Mouse (Mus musculus) CD4-positive, CD25-positive, alpha-beta regulatory T cell, adult 4 months (primary cell): ENCODE measurements around the gene Klhl23. TPM values are rescaled to one million over a fixed set of nuclear protein-coding genes. Genes with fewer than 3 reads are reported as not detected.

Source experiments
- ATAC-seq: one replicate; pipeline ENCODE4 v1.8.0; 2017
- polyA plus RNA-seq, 2 experiments: library from polyadenylated mRNA; unstranded; fragments of 100-300 nt; shearing (Covaris generic); gene quantifications; one replicate each; pipeline ENCODE4 v1.2.1; 2017

Gene Klhl23
- polyA plus RNA-seq, 2 experiments from 2014 or later: 0.20 TPM; not detected in 1

- ATAC-seq: no peak
Observed at GRCm38 (mm10) chr2:69830116-69830515, 8.4 kb downstream of the Klhl23 start.

- no peak for ATAC-seq
Observed at GRCm38 (mm10) chr2:69837244-69837967, 15.7 kb downstream of the Klhl23 start.

- no peak for ATAC-seq
Observed at GRCm38 (mm10) chr2:69837996-69838395, 16.3 kb downstream of the Klhl23 start.

GRCm38 (mm10) chr2:69838707-69839106 lies 17.0 kb downstream of the Klhl23 start:
- ATAC-seq: no peak

GRCm38 (mm10) chr2:69840261-69840660 lies 18.5 kb downstream of the Klhl23 start:
- ATAC-seq: no peak

- no peak for ATAC-seq
Observed at GRCm38 (mm10) chr2:69849215-69849614, 27.5 kb downstream of the Klhl23 start.

- no peak for ATAC-seq
Observed at GRCm38 (mm10) chr2:69851427-69852058, 29.8 kb downstream of the Klhl23 start.

- ATAC-seq: no peak
Observed at GRCm38 (mm10) chr2:69856392-69856791, 34.6 kb downstream of the Klhl23 start.

- no peak for ATAC-seq
Observed at GRCm38 (mm10) chr2:69857882-69858281, 36.1 kb downstream of the Klhl23 start.

- peak; percentile 49 for ATAC-seq
Observed at GRCm38 (mm10) chr2:69860972-69861452, 39.3 kb downstream of the Klhl23 start.

GRCm38 (mm10) chr2:69861485-69862091 lies 39.8 kb downstream of the Klhl23 start, which contains the start of gene Ssb:
Gene Ssb (plus strand): TSS chr2:69861562.
- peak; percentile 84 for ATAC-seq

- peak; percentile 28 for ATAC-seq
Observed at GRCm38 (mm10) chr2:69862117-69862657, 40.4 kb downstream of the Klhl23 start.

- no peak for ATAC-seq
Observed at GRCm38 (mm10) chr2:69883990-69884391, 62.2 kb downstream of the Klhl23 start.

- ATAC-seq: no peak
Observed at GRCm38 (mm10) chr2:69884581-69884980, 62.8 kb downstream of the Klhl23 start.

GRCm38 (mm10) chr2:69885050-69885449 lies 63.3 kb downstream of the Klhl23 start:
- ATAC-seq: peak; percentile 3

GRCm38 (mm10) chr2:69885451-69886305 lies 63.9 kb downstream of the Klhl23 start, which contains the start of gene Mettl5:
Gene Mettl5 (minus strand): TSS chr2:69885615.
- peak; percentile 99 for ATAC-seq

Other genes with a start within 250 kb of the Klhl23 start
- gene Lrp2, start 235.9 kb upstream of the Klhl23 start, polyA plus RNA-seq: under 1 TPM in 1 of 2 experiments, not detected in 1; 0.01 TPM
- 1 to 10 TPM in 1 of 2 experiments, under 1 TPM in 1; 0.91 to 2.3 TPM for gene Bbs5, start 174.8 kb upstream of the Klhl23 start, polyA plus RNA-seq
- under 1 TPM in 1 of 2 experiments, not detected in 1; 0.12 TPM for gene Klhl41, start 151.8 kb upstream of the Klhl23 start, polyA plus RNA-seq
- gene Fastkd1, start 108.4 kb upstream of the Klhl23 start, polyA plus RNA-seq: 10 to 100 TPM in 1 of 2 experiments, 1 to 10 TPM in 1; 9.4 to 13.8 TPM
- gene Ppig, start 99.4 kb upstream of the Klhl23 start, polyA plus RNA-seq: 100 to 1,000 TPM; 138 to 192 TPM
- gene Ccdc173, start 32.4 kb upstream of the Klhl23 start, polyA plus RNA-seq: 1 to 10 TPM; 4.2 to 5.7 TPM
- 10 to 100 TPM; 44.9 to 47.3 TPM for gene Phospho2, start 32.3 kb upstream of the Klhl23 start, polyA plus RNA-seq
- gene Ssb, start 39.6 kb downstream of the Klhl23 start, polyA plus RNA-seq: 100 to 1,000 TPM; 232 to 274 TPM
- 10 to 100 TPM; 73.1 to 75.3 TPM for gene Mettl5, start 63.7 kb downstream of the Klhl23 start, polyA plus RNA-seq
- 10 to 100 TPM; 11.7 to 16.1 TPM for gene Ubr3, start 75.3 kb downstream of the Klhl23 start, polyA plus RNA-seq
- gene Myo3b, start 217.2 kb downstream of the Klhl23 start, polyA plus RNA-seq: 10 to 100 TPM; 13.7 to 14.7 TPM